Mouse (Mus musculus): ENCODE data around the gene Rac3. TPM values are rescaled to one million over a fixed set of nuclear protein-coding genes. Genes with fewer than 3 reads are reported as not detected.
A peak's percentile ranks its signal among the peaks of the same experiment; 100 is the strongest.
"Not testable (repeated sequence)": the region's sequence is repeated elsewhere in the genome, so short reads cannot be mapped to it uniquely, and the experiment has no call there.

The Rac3 gene
- polyA plus RNA-seq, 1 experiment = 16.0 TPM

DNA sequence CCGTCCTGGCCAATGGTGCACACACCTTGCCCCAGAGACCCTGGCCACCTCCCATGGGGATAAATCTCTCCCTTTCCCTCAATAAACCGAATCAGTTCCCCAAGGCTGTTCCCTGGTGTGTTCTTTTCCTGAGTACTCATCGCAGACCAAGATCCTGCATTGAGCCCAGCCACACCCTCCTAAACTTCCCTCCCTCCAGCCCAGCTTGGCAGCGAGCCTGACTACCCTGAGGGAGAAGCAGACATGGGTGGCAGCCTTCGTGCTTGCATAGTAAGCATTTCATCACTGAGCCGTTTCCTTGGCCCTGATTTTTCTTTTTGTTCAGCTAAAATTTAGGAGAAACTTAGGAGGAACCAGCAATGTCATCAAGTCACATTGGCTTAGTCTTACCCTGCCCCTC lies 12.3 kb downstream of the Rac3 start:
- H3K4me3 ChIP-seq (ENCODE audit: insufficient read depth, low read length) = no peak overlapping the region
- H3K27ac ChIP-seq (ENCODE audit: insufficient read depth, low read length) = no peak overlapping the region
- TF ChIP-seq POLR2A (IDR thresholded peaks at IDR 0.05; ENCODE audit: low read depth, low read length) (no peak), CTCF (IDR thresholded peaks at IDR 0.05; ENCODE audit: borderline replicate concordance, insufficient read depth, low read length) (no peak)
- H3K4me1 ChIP-seq (ENCODE audit: control insufficient read depth, insufficient read depth, low read length) = peaks cover 6% of the 10 kb centered on the region

DNA sequence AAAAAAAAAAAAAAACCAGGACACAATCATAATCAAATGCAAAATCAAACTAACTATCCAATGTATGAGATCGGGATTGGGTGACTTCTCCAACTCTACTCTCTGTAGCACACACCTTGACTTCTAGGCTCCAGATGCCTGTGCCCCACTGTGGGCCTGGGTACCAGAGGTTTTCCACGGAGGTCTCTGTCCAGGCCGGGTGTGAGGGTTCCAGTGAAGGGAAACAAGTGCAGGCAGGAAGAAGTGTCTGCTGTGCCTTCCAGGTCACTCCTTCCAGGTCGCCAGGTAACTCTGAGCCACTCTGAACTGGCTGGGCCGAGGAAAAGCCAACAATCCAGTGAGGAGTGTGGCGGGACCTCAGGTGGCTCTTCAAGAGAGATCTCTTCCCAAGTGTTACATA lies 15.2 kb downstream of the Rac3 start:
- no peak overlapping the region for H3K4me3 ChIP-seq (ENCODE audit: insufficient read depth, low read length)
- H3K4me1 ChIP-seq (ENCODE audit: control insufficient read depth, insufficient read depth, low read length) = peaks cover 5% of the 10 kb centered on the region
- H3K27ac ChIP-seq (ENCODE audit: insufficient read depth, low read length) = no peak overlapping the region
- no peak for TF ChIP-seq POLR2A (IDR thresholded peaks at IDR 0.05; ENCODE audit: low read depth, low read length)
- TF ChIP-seq CTCF (IDR thresholded peaks at IDR 0.05; ENCODE audit: borderline replicate concordance, insufficient read depth, low read length) = no peak

DNA sequence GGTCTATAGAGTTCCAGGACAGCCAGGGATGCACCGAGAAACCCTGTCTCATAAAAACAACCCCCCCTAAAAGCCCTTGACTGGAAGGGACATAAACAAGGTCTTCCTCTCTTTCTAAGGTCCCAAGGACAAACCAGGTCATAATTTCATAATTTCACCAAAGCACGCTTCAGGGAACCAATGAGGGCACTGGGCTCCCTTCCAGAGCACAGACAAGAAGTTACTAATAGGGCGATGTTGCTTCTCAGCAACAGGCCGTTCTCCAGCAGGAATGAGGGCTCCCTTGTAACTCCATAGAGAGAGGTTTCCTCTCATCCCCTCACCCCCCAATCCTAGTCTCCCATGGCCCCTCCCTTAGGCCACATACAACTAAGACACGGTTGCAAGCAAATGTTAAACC lies 19.7 kb downstream of the Rac3 start:
- Histone ChIP-seq H3K27ac (ENCODE audit: insufficient read depth, low read length) (no peak overlapping the region), H3K4me1 (ENCODE audit: control insufficient read depth, insufficient read depth, low read length) (no peaks in the 10 kb centered on the region), H3K4me3 (ENCODE audit: insufficient read depth, low read length) (no peak overlapping the region)
- TF ChIP-seq POLR2A (IDR thresholded peaks at IDR 0.05; ENCODE audit: low read depth, low read length) = no peak
- TF ChIP-seq CTCF (IDR thresholded peaks at IDR 0.05; ENCODE audit: borderline replicate concordance, insufficient read depth, low read length) = no peak

DNA sequence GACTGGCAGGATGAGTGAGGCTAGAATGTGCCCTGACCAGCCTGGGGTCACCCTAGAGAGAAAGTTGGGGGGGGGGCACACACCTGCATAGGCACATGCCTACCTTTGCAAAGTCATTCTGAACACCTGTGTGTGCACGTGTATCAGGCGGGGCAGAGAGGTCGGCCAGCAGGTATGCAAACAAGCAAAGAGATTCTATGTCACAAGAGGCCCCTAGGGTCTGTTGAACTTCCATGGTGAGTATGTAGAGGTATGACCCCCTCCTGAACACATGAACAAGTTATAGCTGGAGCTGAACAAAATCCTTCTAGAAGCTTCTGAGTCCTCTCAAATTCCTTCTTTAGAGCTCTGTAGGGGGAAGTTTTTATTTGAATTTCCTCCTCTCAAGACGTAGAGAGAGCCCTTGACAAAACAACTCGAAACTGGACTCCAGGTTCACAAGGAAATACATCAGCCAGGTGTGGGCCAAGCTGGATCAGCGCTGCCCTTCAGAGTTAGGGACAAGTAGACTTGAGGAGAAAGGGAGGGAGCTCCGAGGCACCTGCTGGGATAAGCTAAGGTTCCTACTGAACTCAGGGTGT lies 22.9 kb downstream of the Rac3 start:
- no peak overlapping the region for H3K27ac ChIP-seq (ENCODE audit: insufficient read depth, low read length)
- no peaks in the 10 kb centered on the region for H3K4me1 ChIP-seq (ENCODE audit: control insufficient read depth, insufficient read depth, low read length)
- H3K4me3 ChIP-seq (ENCODE audit: insufficient read depth, low read length) = no peak overlapping the region
- no peak for TF ChIP-seq POLR2A (IDR thresholded peaks at IDR 0.05; ENCODE audit: low read depth, low read length)
- TF ChIP-seq CTCF (IDR thresholded peaks at IDR 0.05; ENCODE audit: borderline replicate concordance, insufficient read depth, low read length) = no peak

DNA sequence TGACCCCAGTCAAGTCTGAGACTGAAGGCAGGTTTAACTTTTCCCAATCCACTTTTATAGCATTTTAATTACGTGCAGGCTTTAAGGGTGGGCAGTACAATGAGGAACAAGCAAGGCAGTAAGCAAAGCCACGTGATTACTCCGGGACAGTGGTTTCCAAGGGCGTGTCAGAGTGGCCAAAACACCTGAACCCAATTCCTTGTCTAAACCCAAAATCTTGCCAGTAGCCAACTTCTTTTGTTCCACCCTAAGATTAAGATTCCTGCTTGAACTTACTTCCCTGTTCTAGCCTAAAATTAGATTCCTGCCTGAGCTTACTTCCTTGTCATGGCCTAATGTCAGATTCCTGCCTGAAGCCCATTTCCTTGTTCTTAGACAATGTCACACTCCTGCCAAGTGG lies 26.7 kb downstream of the Rac3 start:
- no peak for TF ChIP-seq CTCF (IDR thresholded peaks at IDR 0.05; ENCODE audit: borderline replicate concordance, insufficient read depth, low read length)
- TF ChIP-seq POLR2A (IDR thresholded peaks at IDR 0.05; ENCODE audit: low read depth, low read length) = no peak
- no peaks in the 10 kb centered on the region for H3K4me1 ChIP-seq (ENCODE audit: control insufficient read depth, insufficient read depth, low read length)
- H3K4me3 ChIP-seq (ENCODE audit: insufficient read depth, low read length) = no peak overlapping the region
- H3K27ac ChIP-seq (ENCODE audit: insufficient read depth, low read length) = no peak overlapping the region

GRCm38 (mm10) chr11:120749430-120749829 lies 28.2 kb downstream of the Rac3 start:
- TF ChIP-seq POLR2A (IDR thresholded peaks at IDR 0.05; ENCODE audit: low read depth, low read length) (no peak), CTCF (IDR thresholded peaks at IDR 0.05; ENCODE audit: borderline replicate concordance, insufficient read depth, low read length) (no peak)
- no peaks in the 10 kb centered on the region for H3K4me1 ChIP-seq (ENCODE audit: control insufficient read depth, insufficient read depth, low read length)
- no peak overlapping the region for H3K27ac ChIP-seq (ENCODE audit: insufficient read depth, low read length)
- no peak overlapping the region for H3K4me3 ChIP-seq (ENCODE audit: insufficient read depth, low read length)

GRCm38 (mm10) chr11:120751606-120752005 lies 30.3 kb downstream of the Rac3 start:
- TF ChIP-seq POLR2A (IDR thresholded peaks at IDR 0.05; ENCODE audit: low read depth, low read length) (no peak), CTCF (IDR thresholded peaks at IDR 0.05; ENCODE audit: borderline replicate concordance, insufficient read depth, low read length) (no peak)
- Histone ChIP-seq H3K4me3 (ENCODE audit: insufficient read depth, low read length) (no peak overlapping the region), H3K27ac (ENCODE audit: insufficient read depth, low read length) (peak overlapping the region; percentile 83), H3K4me1 (ENCODE audit: control insufficient read depth, insufficient read depth, low read length) (no peaks in the 10 kb centered on the region)

GRCm38 (mm10) chr11:120760236-120760635 lies 39.0 kb downstream of the Rac3 start:
- Histone ChIP-seq H3K27ac (ENCODE audit: insufficient read depth, low read length) (no peak overlapping the region), H3K4me3 (ENCODE audit: insufficient read depth, low read length) (no peak overlapping the region), H3K4me1 (ENCODE audit: control insufficient read depth, insufficient read depth, low read length) (no peaks in the 10 kb centered on the region)
- TF ChIP-seq CTCF (IDR thresholded peaks at IDR 0.05; ENCODE audit: borderline replicate concordance, insufficient read depth, low read length) = no peak
- no peak for TF ChIP-seq POLR2A (IDR thresholded peaks at IDR 0.05; ENCODE audit: low read depth, low read length)

GRCm38 (mm10) chr11:120761811-120762671 lies 40.8 kb downstream of the Rac3 start:
- Histone ChIP-seq H3K4me3 (ENCODE audit: insufficient read depth, low read length) (no peak overlapping the region), H3K4me1 (ENCODE audit: control insufficient read depth, insufficient read depth, low read length) (no peaks in the 10 kb centered on the region), H3K27ac (ENCODE audit: insufficient read depth, low read length) (no peak overlapping the region)
- TF ChIP-seq CTCF (IDR thresholded peaks at IDR 0.05; ENCODE audit: borderline replicate concordance, insufficient read depth, low read length) = no peak
- no peak for TF ChIP-seq POLR2A (IDR thresholded peaks at IDR 0.05; ENCODE audit: low read depth, low read length)

GRCm38 (mm10) chr11:120762672-120763041 lies 41.4 kb downstream of the Rac3 start, which contains the start of gene Hmga1b:
Hmga1b (plus strand) TSS chr11:120762794.
- not testable (repeated sequence) for H3K4me3 ChIP-seq (ENCODE audit: insufficient read depth, low read length); H3K27ac ChIP-seq (ENCODE audit: insufficient read depth, low read length); H3K4me1 ChIP-seq (ENCODE audit: control insufficient read depth, insufficient read depth, low read length)

DNA sequence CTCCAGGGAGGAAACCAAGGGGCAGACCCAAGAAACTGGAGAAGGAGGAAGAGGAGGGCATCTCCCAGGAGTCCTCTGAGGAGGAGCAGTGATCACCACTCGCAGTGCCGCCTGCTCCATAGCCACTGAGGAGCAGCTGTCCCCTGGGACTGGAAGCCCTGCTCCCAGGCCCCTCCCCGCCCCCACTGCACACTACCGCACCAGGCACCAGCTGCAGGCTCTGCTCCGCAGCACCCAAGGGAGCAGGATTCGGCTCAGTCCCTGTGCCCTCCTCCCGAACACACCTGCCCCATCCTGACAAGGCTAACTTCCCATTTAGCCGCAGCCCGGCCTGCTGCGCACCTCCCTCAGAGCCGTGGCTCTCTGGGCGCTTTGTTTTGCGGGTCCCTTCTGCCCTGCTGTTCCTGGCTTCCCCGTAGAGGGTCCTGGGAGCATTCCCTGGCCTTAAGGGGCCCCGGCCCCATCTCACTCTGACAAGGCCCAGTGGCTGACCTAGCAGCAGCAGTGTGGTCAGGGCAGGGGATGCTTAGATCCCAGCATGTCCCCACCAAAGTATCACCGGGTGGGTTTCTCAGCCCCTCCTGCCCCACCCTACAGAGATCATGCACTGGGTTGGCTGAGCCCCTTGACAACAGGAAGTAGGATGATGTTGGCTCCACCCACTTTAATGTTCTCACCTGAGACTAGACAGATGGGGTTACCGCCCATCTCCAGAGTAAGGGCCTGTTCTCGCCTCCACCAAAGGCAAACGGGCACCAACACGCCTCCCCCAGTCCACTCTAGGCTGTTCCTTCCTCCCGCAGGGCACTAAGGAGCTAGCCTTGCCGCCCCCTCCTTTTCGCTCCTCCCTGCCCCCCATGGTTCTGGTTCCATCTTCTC lies 42.1 kb downstream of the Rac3 start:
- not testable (repeated sequence) for H3K4me1 ChIP-seq (ENCODE audit: control insufficient read depth, insufficient read depth, low read length); H3K27ac ChIP-seq (ENCODE audit: insufficient read depth, low read length); H3K4me3 ChIP-seq (ENCODE audit: insufficient read depth, low read length)

- not testable (repeated sequence) for H3K27ac ChIP-seq (ENCODE audit: insufficient read depth, low read length); H3K4me3 ChIP-seq (ENCODE audit: insufficient read depth, low read length); H3K4me1 ChIP-seq (ENCODE audit: control insufficient read depth, insufficient read depth, low read length)
Measured at GRCm38 (mm10) chr11:120767023-120767422, 45.8 kb downstream of the Rac3 start.
